Mouse (Mus musculus) ES-Bruce4 (cell line): Measurements from ENCODE around the gene Appl2. TPM values are rescaled to one million over a fixed set of nuclear protein-coding genes. Genes with fewer than 3 reads are reported as not detected.

Experiments
- H3K27ac ChIP-seq: 2 replicates; pipeline ENCODE4 v1.5.1; 2012; ENCODE audit warnings: low read length, inconsistent platforms; ENCODE audit not compliant: insufficient read depth
- H3K27me3 ChIP-seq: 2 replicates; pipeline ENCODE4 v1.6.1; 2012; ENCODE audit warnings: mild to moderate bottlenecking, low read length, inconsistent platforms; ENCODE audit not compliant: control insufficient read depth, poor library complexity, insufficient read depth, severe bottlenecking
- H3K36me3 ChIP-seq: 2 replicates; pipeline ENCODE4 v1.6.1; 2012; ENCODE audit warnings: inconsistent platforms, mild to moderate bottlenecking, low read length, moderate library complexity; ENCODE audit not compliant: control insufficient read depth, poor library complexity, insufficient read depth, severe bottlenecking
- H3K4me1 ChIP-seq: one replicate; pipeline ENCODE4 v1.8.1; 2011; ENCODE audit warnings: low read length; ENCODE audit not compliant: control insufficient read depth, insufficient read depth
- H3K4me3 ChIP-seq: 2 replicates; pipeline ENCODE4 v1.5.1; 2011; ENCODE audit warnings: low read depth, mild to moderate bottlenecking, low read length
- H3K9ac ChIP-seq: 2 replicates; pipeline ENCODE4 v1.6.1; 2012; ENCODE audit warnings: low read depth, mild to moderate bottlenecking, inconsistent platforms; ENCODE audit not compliant: poor library complexity, severe bottlenecking
- H3K9me3 ChIP-seq: replicated peaks from 2 replicates; pipeline ENCODE4 v1.6.1; 2012; ENCODE audit warnings: mild to moderate bottlenecking, low read length, inconsistent platforms; ENCODE audit not compliant: control insufficient read depth, poor library complexity, insufficient read depth, severe bottlenecking
- CTCF ChIP-seq: IDR thresholded peaks from one replicate; pipeline ENCODE4 v1.8.1; 2011; ENCODE audit warnings: low read depth, low read length
- EP300 ChIP-seq: IDR thresholded peaks from 2 replicates; pipeline ENCODE4 v1.6.1; 2011; ENCODE audit warnings: low read depth, low read length; ENCODE audit not compliant: insufficient read depth
- POLR2A ChIP-seq: IDR thresholded peaks from one replicate; pipeline ENCODE4 v1.8.1; 2011; ENCODE audit warnings: low read length; ENCODE audit not compliant: insufficient read depth
- polyA plus RNA-seq: library from polyadenylated mRNA; stranded (reverse); fragments of >200 nt; gene quantifications from 2 replicates; pipeline ENCODE4 v1.2.4, GENCODE M21; 2011; ENCODE audit warnings: low read depth; ENCODE audit not compliant: missing spikeins, insufficient read depth, insufficient read length

Gene Appl2
- polyA plus RNA-seq, 1 experiment, result 28.7 TPM

DNA sequence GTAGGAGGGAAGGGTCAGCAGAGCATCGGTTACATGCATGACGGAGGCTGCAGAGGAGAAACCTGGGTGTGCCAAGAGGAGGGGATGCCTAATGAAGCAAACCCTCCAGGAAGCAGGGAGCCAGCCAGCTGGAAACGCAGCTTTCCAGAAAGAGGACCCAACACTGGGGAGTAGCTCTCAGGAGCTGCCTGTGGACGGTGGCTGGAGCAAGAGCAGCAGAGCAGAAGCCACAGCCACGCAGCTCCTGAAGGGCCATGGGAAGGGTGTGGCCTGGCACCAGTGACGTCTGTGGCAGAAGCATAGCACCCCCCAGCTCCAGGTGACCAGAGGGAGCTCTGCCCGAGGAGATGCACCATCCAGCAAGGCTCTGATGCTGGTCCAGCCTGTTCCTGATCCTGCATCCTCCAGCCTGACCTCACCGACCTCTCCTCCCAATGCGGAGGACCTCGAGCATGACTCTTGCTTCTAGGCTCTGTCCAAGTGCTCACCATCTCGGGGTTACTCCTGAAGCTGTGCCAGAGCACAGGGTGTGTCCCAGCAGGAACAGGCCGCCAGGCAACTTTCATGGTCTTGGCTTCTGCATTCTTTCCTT lies 19.3 kb downstream of the Appl2 start:
- no peaks in the 10 kb centered on the region for H3K9me3 ChIP-seq
- no peak overlapping the region for H3K27ac ChIP-seq
- no peaks in the 10 kb centered on the region for H3K36me3 ChIP-seq
- TF ChIP-seq POLR2A, result no peak
- no peaks in the 10 kb centered on the region for H3K4me1 ChIP-seq
- H3K9ac ChIP-seq, result no peak overlapping the region
- H3K4me3 ChIP-seq, result no peak overlapping the region
- H3K27me3 ChIP-seq, result no peaks in the 10 kb centered on the region

DNA sequence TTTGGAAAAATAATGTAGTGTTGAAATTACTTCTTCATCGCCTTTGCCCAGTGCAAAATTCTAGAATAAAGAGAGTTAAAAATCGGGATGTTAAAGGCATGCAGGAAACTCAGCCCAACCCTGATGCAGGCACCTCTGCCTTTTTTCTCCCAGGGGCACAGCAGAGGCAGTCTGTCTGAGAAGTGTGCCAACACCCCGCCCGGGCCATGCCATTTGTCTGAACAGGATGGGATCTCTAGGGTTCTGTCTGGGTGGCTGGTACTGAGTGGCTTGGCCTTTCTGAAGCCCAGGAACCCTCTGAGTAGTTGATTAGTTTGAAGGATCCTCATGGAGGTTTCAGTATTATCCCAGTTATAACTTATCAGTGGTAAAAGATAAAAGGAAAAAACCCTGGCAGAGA lies 20.3 kb downstream of the Appl2 start:
- no peaks in the 10 kb centered on the region for H3K4me1 ChIP-seq
- H3K27me3 ChIP-seq, result no peaks in the 10 kb centered on the region
- no peak overlapping the region for H3K27ac ChIP-seq
- TF ChIP-seq CTCF, result no peak
- no peak for TF ChIP-seq POLR2A
- no peak for TF ChIP-seq EP300
- H3K4me3 ChIP-seq, result no peak overlapping the region
- no peak overlapping the region for H3K9ac ChIP-seq
- no peaks in the 10 kb centered on the region for H3K9me3 ChIP-seq
- no peaks in the 10 kb centered on the region for H3K36me3 ChIP-seq

DNA sequence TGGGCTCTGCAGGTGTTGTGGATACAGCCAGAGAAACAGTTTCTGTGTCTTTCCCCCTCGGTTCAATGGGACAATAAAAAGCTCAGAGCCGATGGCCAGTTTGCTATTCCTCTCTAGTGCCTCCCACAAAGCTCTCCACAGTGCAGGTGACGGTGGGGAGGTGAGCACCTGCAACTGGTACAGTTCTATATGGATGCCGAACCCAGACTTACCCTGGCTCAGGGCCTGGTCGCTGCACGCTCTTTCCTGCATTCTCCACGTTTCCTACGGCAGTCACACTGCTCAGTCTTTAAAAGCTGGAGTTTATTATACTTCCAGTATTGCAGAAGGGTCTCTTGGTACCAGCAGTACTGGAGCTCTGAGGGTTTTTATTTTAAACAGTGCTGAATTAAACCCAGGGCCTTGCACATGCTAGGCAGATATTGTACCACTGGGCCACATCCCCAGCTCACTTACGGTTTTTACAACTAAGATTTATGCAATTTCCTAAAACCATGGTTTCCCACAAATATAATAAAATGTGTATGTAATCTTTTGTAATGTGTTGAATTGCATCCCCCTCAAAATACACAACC lies 21.3 kb downstream of the Appl2 start:
- no peaks in the 10 kb centered on the region for H3K4me1 ChIP-seq
- no peaks in the 10 kb centered on the region for H3K27me3 ChIP-seq
- H3K36me3 ChIP-seq, result no peaks in the 10 kb centered on the region
- no peak for TF ChIP-seq EP300
- no peak for TF ChIP-seq POLR2A
- TF ChIP-seq CTCF, result no peak
- no peak overlapping the region for H3K9ac ChIP-seq
- H3K9me3 ChIP-seq, result no peaks in the 10 kb centered on the region
- no peak overlapping the region for H3K27ac ChIP-seq
- no peak overlapping the region for H3K4me3 ChIP-seq

DNA sequence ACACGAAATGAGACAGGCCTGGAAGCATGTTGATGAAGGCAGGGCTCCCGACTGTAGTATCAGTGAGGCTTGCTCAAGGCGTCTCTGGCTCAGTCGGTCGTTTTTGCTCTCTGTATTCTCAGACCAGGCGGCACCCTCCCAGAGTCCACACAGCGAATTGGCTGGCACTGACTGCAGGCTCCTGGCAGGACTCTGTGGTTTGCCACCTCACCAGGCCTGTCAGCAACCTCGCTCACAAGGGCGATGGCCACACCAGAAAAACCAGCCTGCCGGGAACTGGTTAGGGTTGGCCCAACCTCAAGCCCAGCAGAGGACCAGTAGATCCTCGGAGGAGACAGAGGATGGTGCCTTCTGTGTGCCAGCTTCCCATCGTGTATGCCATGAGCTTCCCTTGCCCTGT lies 23.7 kb downstream of the Appl2 start:
- Histone ChIP-seq H3K36me3 (no peaks in the 10 kb centered on the region), H3K4me1 (no peaks in the 10 kb centered on the region), H3K9me3 (no peaks in the 10 kb centered on the region), H3K4me3 (no peak overlapping the region), H3K27me3 (no peaks in the 10 kb centered on the region), H3K9ac (no peak overlapping the region), H3K27ac (no peak overlapping the region)
- TF ChIP-seq POLR2A (no peak), EP300 (no peak), CTCF (no peak)

DNA sequence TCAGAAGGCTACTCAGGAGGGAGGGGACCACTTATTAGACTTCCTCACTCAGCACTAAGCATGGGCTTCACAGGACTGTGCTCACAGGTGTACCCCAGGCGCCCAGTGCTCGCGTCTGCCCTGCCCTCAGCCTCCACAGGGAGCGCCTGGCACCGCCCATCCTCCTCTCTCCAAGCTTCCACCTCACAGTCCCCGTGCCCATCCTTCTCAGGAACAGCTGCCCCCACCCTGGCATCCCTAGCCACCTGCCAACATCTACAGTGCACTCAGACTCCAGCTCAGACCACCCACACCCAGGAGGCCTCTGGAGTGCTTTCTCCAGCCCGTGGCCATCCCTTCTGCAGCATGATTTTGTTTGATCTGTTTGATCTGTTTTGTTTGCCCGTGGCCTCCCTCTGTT lies 24.5 kb downstream of the Appl2 start:
- Histone ChIP-seq H3K27me3 (no peaks in the 10 kb centered on the region), H3K9ac (no peak overlapping the region), H3K36me3 (no peaks in the 10 kb centered on the region), H3K27ac (no peak overlapping the region), H3K4me3 (no peak overlapping the region), H3K9me3 (no peaks in the 10 kb centered on the region), H3K4me1 (no peaks in the 10 kb centered on the region)
- TF ChIP-seq CTCF (no peak), POLR2A (no peak), EP300 (no peak)

DNA sequence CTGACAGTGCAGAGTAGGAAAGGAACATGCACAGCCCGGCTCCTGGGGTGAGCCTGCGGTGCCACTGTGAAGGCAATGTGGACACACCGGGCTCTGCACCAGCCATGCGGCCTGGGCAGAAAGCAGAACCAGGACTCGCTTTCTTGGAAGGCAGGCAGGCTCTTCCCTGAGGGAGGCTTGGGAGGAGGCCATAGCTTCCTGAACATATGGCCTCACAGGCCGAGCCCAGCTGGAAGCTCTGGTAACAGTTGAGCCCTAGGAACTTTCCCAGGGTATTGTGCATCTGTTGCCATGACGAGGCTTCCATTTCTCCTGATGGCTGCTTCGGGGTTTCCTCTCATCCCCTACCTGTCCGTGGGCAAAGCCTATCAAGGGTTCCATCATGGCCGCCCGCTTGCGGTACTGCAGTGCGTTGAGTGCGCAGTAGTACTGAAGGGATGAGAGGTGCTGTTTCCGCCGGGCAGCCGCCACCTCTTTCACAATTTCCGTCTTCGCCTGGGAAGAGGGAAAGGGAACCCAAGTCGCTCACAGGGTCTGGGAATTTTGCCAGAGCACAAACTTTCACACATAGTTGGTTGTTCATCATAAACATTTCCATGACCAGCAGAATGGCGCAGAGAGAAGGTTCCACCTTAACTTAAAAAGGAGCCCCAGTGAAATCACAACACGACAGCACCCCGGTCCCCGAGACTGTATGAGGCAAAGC lies 28.0 kb downstream of the Appl2 start:
- Histone ChIP-seq H3K4me3 (peak overlapping the region; percentile 35), H3K27ac (no peak overlapping the region), H3K9me3 (no peaks in the 10 kb centered on the region), H3K4me1 (no peaks in the 10 kb centered on the region), H3K27me3 (no peaks in the 10 kb centered on the region), H3K9ac (peak overlapping the region; percentile 23), H3K36me3 (no peaks in the 10 kb centered on the region)
- TF ChIP-seq CTCF, result no peak
- no peak for TF ChIP-seq POLR2A
- no peak for TF ChIP-seq EP300
